Mouse (Mus musculus) natural killer cell, adult 2 months (primary cell): ENCODE data around the gene Pot1a.

ENCODE experiments used
- DNase-seq, 2 experiments: peaks; one replicate each; pipeline ENCODE4 v3.0.0; 2022; ENCODE audit warnings: low spot score in 2 of 2

Gene Pot1a

GRCm38 (mm10) chr6:25808806-25809495 lies at the start of gene Pot1a:
Gene Pot1a (minus strand): TSS chr6:25809246.
- peak; percentile 95 for DNase-seq

DNA sequence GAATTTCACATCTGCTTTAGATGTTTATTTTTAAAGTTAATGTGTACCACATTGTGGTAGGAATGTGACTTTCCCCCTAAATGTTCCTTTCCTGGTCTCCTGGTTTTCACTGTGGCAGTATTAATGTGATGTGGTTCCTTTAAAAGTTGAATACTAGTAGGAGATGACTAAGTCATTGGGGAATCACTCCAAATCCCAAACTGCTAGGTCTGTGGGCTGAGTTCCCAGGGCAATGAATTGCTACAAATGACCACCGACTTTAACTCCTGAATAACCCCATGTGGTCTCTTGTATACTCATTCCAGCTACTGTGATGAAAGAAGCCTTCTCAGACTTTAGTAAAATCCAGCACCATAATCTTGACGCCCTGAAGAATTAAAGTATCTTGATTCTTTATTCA lies 27.2 kb upstream of the Pot1a start:
- DNase-seq = no peak

GRCm38 (mm10) chr6:25806021-25806420 lies 3.0 kb downstream of the Pot1a start:
- no peak for DNase-seq

- DNase-seq = no peak
Observed at GRCm38 (mm10) chr6:25802269-25802668, 6.8 kb downstream of the Pot1a start.

GRCm38 (mm10) chr6:25801230-25801629 lies 7.8 kb downstream of the Pot1a start:
- no peak for DNase-seq

GRCm38 (mm10) chr6:25768238-25768637 lies 40.8 kb downstream of the Pot1a start:
- DNase-seq = no peak

DNA sequence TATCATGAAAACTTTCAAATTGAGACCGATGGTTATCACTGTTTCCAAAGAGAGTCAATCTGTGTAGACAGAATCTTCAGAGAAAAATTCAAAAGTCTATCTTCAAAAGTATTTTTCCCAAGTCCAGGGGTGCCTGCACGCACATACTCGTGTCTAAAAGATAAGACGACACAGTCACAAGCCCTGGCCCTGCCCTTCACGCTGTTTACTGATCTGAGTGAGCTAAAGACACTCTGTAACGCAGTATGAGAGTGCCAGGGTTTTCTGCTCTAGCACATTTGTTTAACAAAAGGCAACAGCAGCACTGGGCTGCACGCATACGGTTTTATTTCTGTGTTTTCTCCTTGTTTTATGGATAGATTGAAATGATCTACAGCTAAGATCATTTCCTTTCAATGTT lies 41.5 kb downstream of the Pot1a start:
- DNase-seq = no peak

- DNase-seq = no peak
Observed at GRCm38 (mm10) chr6:25767073-25767472, 42.0 kb downstream of the Pot1a start.

DNA sequence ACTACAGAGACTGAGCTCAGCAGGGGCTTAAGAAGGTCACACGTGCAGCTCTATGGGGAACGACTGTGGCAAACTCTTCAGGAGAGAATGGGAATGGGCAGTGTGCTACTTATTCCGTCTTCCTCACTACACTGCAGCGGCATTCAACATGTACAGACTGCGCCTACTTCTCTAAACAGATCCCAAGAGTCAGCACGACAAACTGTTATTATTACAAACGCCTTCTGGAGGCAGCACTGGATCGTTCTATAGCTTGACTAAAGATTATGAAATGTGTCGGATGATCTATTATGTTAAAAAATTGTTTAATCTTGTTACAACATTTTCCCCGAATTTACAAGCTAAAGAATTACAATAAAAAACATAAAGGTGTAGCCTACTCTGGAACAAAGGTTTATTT lies 42.8 kb downstream of the Pot1a start:
- DNase-seq = no peak

- DNase-seq = no peak
Observed at GRCm38 (mm10) chr6:25752651-25753050, 56.4 kb downstream of the Pot1a start.

GRCm38 (mm10) chr6:25736533-25736932 lies 72.5 kb downstream of the Pot1a start:
- DNase-seq = no peak

GRCm38 (mm10) chr6:25726560-25726959 lies 82.5 kb downstream of the Pot1a start:
- DNase-seq = no peak

GRCm38 (mm10) chr6:25710601-25711000 lies 98.4 kb downstream of the Pot1a start:
- no peak for DNase-seq

DNA sequence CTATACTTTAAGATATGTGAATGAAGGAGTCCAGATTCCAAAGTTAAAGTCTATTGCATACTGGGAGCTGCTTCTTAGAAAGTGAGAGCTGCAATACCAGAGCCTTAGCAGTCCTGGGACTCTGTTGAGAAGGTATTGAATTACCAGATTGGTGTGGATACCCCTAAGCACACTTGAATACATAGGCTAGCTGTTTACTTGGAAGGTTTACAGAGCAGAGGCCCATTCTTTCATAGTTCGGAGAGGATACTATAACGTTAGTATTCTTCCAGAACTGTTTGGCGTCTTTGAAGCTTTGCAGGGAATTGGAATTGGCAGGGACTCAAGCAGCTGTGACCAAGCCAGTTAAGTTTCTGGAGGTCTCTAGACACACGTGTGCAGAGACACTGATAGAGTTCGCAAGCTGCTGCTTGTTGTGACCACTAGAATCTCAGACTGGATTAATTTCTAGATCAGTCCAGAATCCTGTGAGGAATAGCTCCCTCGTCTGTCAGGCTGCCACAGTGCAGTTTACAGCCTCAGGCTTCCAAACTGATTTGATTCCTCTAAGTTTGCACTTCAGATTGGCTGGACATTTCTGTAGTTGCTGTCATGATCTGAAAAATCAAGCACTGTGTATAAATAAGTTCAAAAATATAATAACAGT lies 99.7 kb downstream of the Pot1a start:
- no peak for DNase-seq

- DNase-seq = no peak
Observed at GRCm38 (mm10) chr6:25699956-25700355, 109.1 kb downstream of the Pot1a start.
